Mouse (Mus musculus) lung, postnatal 0 days (tissue): ENCODE results near the gene Mc3r.

Source experiments
- CTCF ChIP-seq: IDR thresholded peaks from 2 replicates; pipeline ENCODE4 v1.5.1; 2016; ENCODE audit warnings: antibody characterized with exemption, mild to moderate bottlenecking
- EP300 ChIP-seq: IDR thresholded peaks from 2 replicates; pipeline ENCODE4 v1.6.1; 2016; ENCODE audit warnings: antibody characterized with exemption, mild to moderate bottlenecking, control low read depth

DNA sequence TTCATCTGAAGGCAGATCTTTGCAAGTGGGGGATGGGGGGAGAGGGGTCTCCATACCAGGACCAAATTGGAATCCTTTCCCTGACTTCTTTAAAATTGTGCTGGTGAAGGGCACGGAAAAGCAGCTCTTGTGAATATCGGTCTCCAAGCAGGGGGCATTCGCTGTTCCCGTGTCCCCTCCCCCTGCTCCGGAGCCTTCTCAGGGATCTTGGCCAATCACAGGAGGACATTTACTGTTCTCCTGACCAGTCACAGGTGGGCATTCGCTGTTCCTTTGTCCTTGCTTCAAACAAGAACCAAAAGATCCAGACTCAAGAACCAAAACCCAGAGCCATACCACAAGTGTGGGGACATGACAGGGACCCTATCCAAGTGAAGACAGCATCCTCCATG is 25.9 kb upstream of the Mc3r start:
- TF ChIP-seq CTCF (no peak), EP300 (no peak)
